Mouse (Mus musculus) cerebellum, adult 2 months (tissue): ENCODE results near the gene Arl6ip6.

Source experiments
- CTCF ChIP-seq: fragments of 200-500 bp; IDR thresholded peaks from 2 replicates; pipeline ENCODE4 v1.5.1; 2011; ENCODE audit warnings: low read depth, mild to moderate bottlenecking, control low read depth, low read length, moderate library complexity, borderline replicate concordance; ENCODE audit not compliant: insufficient read depth
- POLR2A ChIP-seq: fragments of 200-500 bp; IDR thresholded peaks from 2 replicates; pipeline ENCODE4 v1.6.1; 2011; ENCODE audit warnings: low read length, control low read depth, borderline replicate concordance; ENCODE audit not compliant: insufficient read depth

DNA sequence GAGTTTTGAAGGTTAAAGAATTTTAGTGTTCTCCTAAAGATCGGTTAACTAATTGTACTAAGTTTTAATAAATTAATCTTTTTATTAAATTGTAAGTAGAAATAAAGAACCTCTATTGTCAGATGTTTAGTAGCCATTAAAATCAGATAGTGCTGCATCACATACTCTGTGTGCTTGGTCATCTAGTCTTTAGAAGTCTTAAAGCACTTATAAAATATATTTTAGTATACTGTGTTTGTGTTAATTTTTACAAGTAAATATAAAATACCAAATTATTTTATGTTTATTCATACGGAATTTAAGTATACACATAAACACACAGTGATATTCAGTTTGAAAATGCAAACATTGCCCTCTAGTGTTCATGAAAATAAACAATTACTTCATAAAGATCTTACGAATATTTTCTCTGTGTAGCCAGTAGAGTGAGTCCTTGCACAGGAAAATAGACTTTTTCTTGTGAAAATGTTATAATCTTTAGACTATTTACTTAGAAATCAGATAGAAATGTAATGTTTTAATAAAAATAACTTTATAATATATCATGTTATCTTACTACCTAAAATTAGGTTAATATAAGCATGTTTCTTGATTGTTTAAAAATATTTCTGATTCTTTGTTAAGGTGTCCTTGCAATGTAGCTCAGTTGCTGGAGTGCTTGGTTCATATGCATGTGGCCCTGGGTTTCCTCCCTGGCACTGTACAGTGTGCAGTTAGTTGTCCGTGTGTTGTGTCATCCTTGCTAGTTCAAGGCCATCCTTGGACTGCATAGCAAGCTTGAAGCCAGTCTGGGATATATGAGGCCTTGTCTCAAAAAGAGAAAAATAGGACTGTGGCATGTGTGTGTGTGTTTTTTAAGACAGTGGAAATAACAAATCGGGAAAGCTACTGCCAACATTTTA, 13.1 kb downstream of the Arl6ip6 start:
- TF ChIP-seq POLR2A (no peak), CTCF (peak; percentile 26; the same call in 1 of the 2 replicates)
